Mouse (Mus musculus) v-Abl transformed pro-B cells (cell line): ENCODE measurements around the gene Med24.

Source experiments
- in situ Hi-C, 2 experiments: fragments of 400-800 bp; cut with MboI; formaldehyde crosslinking; loops; one replicate each; pipeline ENCODE4 v1.15.1; 2025; ENCODE audit not compliant: unreplicated experiment in 2 of 2

The Med24 gene

DNA sequence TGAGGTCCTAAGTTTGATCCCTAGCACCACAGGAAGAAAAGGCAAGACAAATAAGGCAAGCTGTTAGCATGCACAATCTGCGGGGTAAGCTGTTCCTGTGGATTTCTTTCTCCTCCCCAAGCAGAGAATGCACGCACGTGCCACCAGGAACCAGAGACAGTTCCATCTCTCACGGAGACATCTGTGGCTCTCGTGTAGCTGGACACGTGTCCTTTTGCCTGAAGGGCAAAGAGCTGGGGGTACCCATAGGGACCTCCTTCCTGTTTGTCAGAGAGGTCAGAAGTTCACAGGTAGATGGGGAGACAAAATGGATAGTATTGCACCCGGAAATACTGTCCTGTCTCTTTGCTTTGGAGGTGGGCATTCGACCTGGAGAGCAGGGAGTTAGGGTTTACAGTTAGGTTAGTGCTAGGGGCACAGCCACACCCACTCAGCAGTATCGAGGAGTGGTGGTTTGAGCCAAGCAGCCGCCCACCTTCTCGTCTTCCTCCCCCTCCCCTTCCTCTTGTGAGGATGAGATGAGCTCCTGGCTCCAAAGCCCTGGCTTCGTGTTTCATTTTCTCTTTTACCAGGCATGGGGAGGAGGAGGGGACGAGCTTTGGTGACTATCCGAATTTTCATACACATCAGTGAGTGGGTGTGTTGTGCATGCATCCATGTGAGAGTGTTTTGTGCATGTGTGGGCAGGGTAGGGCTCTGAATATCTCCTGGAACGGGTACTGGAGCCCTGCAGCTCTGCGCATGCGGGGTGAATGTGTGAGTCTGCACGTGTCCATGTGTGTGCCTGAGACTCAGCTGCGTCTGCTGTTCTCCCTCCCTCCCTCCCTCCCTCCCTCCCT, 17.8 kb upstream of the Med24 start:
- in situ Hi-C loops = loop anchor here in 1 of 2 experiments (10.0 kb wide), 1 partner anchor 752 kb away; the partner anchor contains the start of gene Arl5c

DNA sequence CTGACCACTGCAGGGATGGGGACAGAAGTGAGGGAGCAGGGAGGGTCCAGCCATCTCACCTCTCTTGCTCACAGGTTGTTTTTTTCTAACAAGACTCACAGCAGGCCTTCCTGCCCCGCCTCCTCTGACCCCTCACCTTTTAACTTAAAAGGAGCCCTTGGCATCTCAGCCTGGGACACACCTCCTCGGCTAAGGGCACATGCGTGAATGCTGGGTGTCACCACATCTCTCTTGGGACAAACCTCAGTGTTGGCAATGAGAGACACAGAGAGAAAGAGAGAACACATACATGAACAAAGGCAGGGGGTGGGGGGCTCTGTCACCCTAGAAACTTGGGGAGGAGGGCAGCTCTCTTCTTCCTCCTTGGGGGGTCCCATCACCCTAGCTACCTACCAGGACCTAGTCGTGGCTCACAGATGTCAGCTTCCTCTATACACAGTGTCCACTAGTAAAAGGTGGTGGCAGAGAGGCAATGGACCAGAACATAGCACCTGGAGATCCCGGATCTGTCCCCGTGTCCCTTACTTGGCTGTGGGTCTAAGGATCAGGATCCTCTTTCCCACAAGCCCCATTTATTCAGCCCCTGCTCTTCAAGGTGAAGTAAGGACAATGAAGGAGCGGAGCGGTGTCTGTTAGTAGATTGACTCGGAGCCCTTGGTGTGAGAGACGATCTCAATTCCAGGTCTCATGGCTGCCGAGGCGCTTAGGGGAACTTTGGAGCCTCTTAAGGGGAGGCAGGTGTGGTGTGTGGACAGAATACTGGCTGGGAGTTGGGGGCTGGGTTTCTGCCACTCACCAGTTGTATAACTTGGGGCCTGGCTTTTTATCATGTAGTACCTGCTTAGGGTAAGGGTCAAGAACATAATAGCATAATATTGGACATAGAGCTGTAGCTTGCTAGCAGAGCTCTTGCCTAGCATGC, 17.0 kb upstream of the Med24 start:
- in situ Hi-C loops = loop anchor here in 1 of 2 experiments (10.0 kb wide), 1 partner anchor 751 kb away; the partner anchor contains the start of gene Arl5c

DNA sequence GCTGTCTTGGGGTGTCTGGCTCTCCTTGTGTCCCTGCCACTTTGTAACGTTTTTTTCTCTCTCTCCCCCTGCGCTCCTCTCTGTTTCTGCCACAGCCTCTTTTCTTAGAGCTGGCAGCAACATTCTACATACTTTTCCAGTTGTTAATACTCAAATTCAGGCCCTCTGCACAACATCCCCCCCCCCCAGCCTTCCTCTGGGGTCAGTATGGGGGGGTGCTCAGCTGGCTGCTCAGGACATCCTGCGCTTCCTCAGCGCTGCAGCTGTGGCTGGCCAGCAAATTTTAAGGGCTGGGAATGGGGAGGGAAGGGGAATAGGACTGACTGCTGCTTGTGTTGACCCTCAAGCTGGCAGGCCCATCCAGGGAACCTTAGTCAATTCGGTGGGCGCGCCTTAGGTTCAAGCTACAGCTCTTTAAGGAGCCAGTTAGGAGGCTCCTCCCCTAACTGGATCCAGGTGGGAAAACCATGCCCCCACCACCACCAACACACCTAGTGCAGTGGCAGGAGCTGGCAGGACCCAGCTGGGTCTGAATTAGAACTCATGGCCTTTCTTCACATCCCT, 15.3 kb upstream of the Med24 start:
- in situ Hi-C loops = loop anchor here in 1 of 2 experiments (10.0 kb wide), 1 partner anchor 750 kb away; the partner anchor contains the start of gene Arl5c

DNA sequence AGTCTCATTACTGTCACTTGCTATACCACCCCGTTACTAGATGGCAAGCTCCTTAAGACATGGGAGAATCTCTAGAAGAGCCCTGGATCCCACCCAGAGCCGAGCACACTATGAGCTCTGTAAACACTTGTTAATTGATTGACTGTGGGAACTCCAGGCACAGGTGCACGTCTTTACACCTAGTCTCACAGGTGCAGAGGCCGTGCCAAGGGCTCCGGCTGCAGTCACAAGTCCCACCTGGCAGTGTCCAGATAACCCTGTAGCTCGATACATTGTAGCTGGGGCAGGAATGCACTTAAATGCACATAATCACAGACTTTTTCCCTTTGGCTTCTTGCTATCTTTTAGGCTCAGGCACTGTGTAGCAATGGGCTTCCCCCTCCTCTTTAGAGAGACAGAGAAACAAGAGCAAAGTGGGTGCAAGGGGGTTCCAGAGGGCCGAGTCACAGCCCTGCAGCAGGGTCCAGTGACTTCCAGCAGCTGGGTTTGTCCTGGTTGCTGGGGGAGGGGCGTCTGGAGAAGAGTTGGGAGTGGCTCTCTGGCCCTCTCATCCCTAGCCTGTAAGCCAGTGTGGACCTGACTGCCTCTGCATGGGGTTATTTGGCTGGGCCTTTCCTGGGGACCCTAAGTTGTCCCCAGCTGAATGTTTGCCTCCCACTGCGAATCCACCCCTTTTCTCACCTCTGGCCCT, 14.6 kb upstream of the Med24 start:
- in situ Hi-C loops = loop anchor here in 1 of 2 experiments (10.0 kb wide), 1 partner anchor 749 kb away; the partner anchor contains the start of gene Arl5c

DNA sequence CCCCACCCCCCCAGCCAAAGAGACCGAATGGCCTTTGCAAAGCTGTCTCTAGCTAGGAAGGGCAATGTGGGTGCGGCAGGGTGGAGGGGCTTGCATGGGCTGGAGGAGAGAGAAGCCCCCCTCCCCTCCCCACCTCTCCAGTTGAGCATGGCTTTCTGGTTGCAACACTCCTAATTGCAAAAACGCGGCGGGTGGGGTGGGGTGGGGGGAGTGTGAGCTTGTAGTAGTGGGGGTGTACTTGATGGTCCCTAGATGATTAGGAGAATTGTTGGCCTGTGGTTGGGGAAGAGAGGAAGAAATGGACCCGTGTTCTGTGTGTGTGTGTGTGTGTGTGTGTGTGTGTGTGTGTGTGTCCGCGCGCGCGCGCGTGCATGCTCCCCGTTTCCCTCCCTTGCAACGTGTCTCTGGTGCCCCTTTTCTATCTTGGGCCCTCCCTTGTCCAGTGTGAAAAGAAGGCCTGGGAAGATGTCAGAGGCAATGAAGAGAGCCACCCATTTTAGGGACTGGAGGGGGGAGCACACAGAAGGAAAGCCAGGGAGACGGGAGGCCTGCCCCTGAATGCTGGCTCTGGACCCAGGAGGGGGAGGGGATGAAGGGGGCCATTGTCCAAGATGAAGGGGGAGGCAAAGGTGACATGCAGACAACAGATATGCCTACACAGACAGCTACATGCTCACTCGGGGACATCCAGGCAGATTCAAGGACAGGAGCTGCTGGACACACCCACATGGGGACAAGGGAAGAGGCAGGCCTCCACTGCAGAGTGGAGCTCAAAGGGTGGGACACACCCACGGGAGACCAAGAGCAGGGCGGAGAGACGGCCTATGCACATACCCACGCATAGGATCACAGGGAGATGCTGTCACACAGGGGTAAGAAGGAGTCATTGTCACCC, 13.4 kb upstream of the Med24 start:
- in situ Hi-C loops = loop anchor here in 1 of 2 experiments (10.0 kb wide), 1 partner anchor 748 kb away; the partner anchor contains the start of gene Arl5c

DNA sequence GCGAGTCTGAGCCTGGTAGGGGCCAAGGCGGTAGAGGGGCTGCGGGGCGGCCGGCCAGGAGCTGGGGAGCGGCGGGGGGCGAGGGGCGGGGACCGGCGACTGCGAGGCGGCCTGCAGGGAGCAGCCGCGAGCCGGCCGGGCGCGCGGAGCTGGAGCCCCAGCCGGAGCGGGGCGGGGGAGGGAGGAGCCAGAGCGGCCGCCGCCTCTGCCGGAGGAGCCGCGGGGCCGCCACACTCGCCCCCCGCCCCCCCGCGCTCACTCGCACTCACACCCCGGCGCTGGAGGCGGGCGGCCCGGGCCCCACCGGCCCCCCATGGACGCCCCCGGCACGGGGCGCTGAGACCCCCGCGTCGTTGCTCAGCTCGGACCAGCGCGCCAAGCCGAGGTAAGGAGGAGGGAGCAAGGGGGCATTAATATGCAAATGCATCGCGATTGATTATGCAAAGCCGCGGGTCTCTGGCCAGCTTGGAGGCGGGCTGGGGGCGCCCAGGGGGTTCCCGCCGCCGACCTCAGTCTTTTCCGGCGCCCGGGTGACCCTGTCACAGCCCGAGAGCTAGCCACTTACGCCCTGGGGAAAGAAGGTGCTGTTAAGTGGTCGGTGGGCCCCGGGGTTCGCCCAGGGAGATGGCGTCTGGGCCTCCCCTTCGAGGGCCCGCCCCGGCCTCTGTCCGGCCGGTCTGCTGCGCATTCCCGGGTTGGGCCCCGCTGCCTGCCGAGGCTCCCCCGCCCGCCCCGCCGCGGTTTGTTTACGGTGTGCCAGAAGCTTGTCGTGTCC, 12.6 kb upstream of the Med24 start:
- in situ Hi-C loops = loop anchor here in 1 of 2 experiments (10.0 kb wide), 1 partner anchor 747 kb away; the partner anchor contains the start of gene Arl5c

DNA sequence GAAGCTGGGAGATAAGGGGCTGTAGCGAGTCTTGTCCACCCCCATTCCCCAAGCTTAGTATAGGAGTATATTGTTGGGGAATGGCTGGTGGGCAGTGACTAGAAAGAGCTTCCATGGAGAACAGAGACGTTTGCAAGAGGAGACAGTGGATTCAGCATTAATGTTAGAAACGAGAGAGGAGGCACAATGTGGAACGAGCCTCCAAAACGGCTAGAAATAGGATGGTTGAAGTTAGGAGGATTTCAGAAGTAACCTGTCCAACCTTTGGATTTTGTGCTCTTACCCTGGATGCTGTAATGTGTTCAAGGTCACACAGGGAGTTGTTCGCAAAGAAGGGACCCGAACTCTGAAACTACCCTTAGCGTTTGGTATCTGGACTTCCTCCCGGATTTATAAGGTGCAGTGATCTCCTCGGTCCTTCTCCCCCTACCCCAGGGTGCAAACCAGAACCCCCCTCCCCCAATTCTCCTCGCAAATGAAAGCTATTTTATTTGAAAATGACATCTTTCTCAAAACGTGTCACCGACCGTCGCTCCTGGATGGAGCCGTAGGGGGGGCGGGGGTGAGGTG, 11.9 kb upstream of the Med24 start:
- in situ Hi-C loops = loop anchor here in 1 of 2 experiments (10.0 kb wide), 1 partner anchor 746 kb away; the partner anchor contains the start of gene Arl5c

DNA sequence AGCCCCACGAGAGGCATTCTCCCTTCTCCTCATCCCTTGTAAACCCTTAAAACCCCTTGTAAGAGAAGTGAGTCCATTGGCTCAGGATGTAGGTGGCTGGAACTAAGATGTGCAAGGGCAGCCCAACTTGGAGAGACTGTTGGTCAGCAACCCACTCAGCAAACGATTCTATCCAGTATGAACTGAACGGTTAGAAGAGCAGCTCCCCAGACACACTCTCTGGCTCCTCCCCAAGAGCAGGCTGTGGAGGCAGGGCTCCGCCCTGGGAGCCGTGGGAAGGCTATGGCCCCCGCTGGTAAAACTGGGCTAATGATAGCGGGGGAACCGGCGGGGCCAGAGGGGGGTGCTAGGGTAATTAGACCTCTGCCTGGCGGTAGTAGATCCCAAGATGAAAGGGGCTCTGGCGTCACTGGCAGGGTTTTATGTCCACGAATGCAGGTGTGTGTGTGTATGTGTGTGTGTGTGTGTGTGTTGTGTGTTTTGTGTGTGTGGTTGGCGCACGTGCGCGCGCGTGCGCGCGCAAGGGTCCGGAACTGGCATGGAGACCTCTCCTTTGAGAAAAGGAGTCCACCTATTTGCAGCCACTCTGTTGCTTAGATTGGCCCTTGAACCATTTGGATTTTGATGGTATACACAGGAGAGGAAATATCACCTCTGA, 11.3 kb upstream of the Med24 start, which contains the start of gene Thra:
Thra (plus strand) TSS at position 246 of the 658 bp plus-strand sequence.
- in situ Hi-C loops = loop anchor here in 1 of 2 experiments (10.0 kb wide), 1 partner anchor 746 kb away; the partner anchor contains the start of gene Arl5c

DNA sequence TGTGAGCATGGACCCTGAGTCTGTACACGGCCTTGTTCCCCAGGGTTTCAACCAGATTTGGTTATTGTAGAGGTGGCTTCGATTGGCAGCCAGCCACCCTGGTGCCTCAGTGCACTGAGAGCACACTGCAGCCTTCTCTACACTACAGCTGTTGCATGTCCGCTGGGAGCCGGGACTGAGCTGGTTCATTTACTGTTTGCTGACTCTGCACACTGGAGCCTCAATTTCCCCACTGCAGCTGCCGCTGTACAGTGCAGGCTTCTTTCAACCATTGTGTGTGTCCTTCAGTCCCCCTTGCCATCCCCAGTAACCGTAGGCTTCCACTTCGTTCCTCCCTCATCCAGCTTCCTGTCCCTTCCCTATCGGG, 10.8 kb upstream of the Med24 start:
- in situ Hi-C loops = loop anchor here in 1 of 2 experiments (10.0 kb wide), 1 partner anchor 745 kb away; the partner anchor contains the start of gene Arl5c

DNA sequence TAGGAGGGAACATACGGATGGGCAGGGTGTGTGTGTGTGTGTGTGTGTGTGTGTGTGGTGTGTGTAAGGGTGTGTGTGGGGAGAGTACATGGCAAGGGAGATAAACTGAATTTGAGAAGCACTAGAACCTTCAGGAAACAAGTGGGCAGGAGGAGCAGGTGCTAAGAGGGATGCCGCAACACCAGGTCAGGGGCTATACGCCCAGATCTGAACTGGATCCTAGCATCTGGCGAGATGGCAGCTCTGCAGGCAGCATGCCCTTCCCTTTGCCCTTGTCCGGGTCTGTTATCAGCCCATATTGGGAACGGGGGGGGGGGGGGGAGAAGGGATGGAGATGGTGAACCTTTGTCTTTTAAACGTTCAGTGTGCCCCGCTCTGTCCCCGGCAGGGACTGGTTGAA, 9.7 kb upstream of the Med24 start:
- in situ Hi-C loops = loop anchor here in 1 of 2 experiments (5.0 kb wide), 1 partner anchor 38 kb away; the partner anchor contains the start of gene Nr1d1

DNA sequence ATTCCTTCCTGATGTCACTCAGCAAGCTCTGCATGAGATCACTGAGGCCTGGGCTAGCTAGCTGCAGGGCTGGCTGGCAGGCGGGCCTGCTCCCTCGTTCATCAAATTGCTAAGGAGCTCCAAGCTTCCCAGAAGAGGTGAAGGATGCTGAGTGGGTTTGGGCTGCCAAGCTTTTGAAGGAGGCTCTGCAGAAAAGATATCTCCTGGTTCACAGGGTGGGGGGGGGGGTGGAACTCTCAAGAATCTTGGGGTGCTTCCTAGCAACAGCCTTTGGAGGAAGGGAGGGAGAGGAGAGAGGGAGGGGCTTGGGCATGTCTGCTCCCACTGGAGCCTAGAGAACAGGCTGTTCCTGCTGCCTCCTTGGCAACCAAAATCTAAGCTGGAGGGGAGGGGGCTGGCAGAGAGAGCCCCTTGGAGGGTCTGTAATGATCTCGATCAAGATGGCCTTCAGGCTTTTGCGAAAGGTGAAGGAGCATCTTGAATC, 9.2 kb upstream of the Med24 start:
- in situ Hi-C loops = loop anchor here in 1 of 2 experiments (5.0 kb wide), 1 partner anchor 39 kb away; the partner anchor contains the start of gene Nr1d1

DNA sequence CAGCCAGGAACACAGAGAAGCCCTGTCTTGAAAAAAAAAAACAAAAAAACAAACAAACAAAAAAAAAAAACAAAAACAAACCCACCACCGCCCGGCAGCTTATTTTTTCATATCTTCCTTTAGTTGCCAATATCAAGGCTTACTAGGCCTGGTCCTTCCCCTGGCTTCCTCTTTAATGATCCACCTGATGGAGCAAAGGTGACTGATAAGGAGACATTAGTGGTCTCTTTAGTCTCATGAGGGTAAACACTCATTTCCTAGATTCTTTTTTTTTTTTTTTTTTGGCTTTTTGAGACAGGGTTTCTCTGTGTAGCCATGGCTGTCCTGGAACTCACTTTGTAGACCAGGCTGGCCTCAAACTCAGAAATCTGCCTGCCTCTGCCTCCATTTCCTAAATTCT, 8.0 kb upstream of the Med24 start:
- in situ Hi-C loops = loop anchor here in 1 of 2 experiments (5.0 kb wide), 1 partner anchor 40 kb away; the partner anchor contains the start of gene Nr1d1

DNA sequence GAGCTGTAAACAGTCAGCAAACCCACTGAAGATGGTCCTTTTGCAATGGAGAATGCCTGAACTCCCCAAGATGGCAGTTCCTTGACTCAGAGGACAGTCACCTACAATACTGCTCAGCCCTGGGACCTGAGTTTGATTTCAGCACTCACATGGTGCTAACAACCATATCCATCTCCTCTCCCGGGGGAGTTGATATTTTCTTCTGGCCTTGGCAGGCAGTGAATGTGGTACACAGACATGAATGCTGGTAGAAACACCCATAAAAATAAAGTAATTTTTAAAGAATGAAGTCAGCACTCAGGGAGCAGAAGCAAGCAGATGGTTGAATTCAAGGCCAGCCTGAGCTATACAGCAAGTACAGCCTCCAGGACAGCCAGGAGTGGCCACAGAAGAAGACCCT, 6.9 kb upstream of the Med24 start:
- in situ Hi-C loops = loop anchor here in 1 of 2 experiments (5.0 kb wide), 1 partner anchor 41 kb away; the partner anchor contains the start of gene Nr1d1

DNA sequence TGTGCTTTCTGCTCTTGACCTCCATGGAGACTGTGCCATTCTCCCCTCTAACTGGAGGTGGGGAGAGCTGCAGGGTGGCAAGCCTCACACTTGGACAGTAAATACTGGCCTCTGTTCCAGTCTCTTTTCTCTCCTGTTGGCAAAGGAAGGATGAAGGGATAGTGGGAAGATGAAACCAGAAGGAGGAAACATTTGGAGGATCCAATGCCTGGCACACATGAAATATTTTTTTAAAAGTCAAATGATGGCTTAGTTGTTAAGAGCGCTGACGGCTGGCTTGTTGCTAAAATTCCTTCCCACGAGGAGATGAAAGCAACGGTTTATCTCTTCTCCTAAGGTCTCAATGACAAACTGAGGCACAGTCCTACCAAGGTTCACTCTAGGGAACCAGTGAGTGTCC, 5.9 kb upstream of the Med24 start:
- in situ Hi-C loops = loop anchor here in 1 of 2 experiments (5.0 kb wide), 1 partner anchor 42 kb away; the partner anchor contains the start of gene Nr1d1

DNA sequence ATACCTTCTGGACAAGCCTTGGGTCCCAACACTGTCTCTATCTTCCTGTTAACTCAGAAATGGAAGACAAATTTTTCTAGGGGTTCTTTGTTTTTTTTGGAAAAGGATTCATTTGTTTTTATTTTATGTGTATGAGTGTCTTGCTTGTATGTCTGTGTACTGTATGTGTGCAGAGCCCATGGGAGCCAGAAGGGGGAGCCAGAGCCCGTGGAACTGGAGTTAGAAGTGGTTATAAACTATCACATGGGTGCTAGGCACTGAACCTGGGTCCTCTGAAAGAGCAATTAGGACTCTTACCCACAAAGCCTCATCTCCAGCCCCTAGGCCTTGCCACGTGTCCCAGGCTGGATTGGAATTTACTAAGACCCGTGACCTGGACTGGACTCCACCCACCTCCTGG, 4.8 kb upstream of the Med24 start:
- in situ Hi-C loops = no loop called here

DNA sequence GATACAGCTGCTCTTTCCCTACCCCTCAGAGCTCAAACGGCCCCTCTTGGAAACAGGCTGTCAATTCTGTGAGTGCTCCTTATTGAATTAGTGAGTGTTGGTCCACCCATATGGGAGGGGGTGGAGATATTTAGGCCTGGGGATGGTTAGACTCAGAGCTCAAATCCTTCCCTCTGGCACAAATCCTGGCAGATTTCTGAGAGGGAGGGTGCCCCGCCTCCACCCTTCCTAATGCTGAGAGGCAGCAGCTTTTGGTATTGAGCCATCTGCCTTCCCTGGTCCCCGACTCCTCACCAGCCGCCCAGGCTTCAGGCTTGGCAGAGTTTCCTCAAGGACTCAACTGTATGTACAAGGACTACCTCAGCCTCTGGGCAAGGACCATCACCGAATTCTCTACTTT, 1.9 kb upstream of the Med24 start:
- in situ Hi-C loops = no loop called here
